Mouse (Mus musculus) B cell, adult 2 months (primary cell): Measurements from ENCODE around the gene Adarb2.

Source experiments
- DNase-seq, 2 experiments: peaks; one replicate each; pipeline ENCODE4 v3.0.0; 2022

Adarb2 gene

GRCm38 (mm10) chr13:8493363-8493762 is 290.7 kb downstream of the Adarb2 start:
- DNase-seq: no peak

GRCm38 (mm10) chr13:8499551-8499950 is 296.9 kb downstream of the Adarb2 start:
- no peak for DNase-seq

- no peak for DNase-seq
These were observed 308.6 kb downstream of the Adarb2 start for GRCm38 (mm10) chr13:8511069-8511817.

GRCm38 (mm10) chr13:8515979-8516715 is 313.5 kb downstream of the Adarb2 start:
- no peak for DNase-seq

GRCm38 (mm10) chr13:8519204-8519603 is 316.5 kb downstream of the Adarb2 start:
- no peak for DNase-seq

GRCm38 (mm10) chr13:8525748-8526631 is 323.3 kb downstream of the Adarb2 start:
- no peak for DNase-seq

- DNase-seq: no peak
These were observed 331.8 kb downstream of the Adarb2 start for GRCm38 (mm10) chr13:8534265-8535113.

GRCm38 (mm10) chr13:8538481-8538880 is 335.8 kb downstream of the Adarb2 start:
- no peak for DNase-seq

- no peak for DNase-seq
These were observed 336.2 kb downstream of the Adarb2 start for GRCm38 (mm10) chr13:8538896-8539295.

GRCm38 (mm10) chr13:8542684-8543083 is 340.0 kb downstream of the Adarb2 start:
- DNase-seq: no peak

GRCm38 (mm10) chr13:8552242-8552641 is 349.6 kb downstream of the Adarb2 start:
- no peak for DNase-seq

- no peak for DNase-seq
These were observed 355.1 kb downstream of the Adarb2 start for GRCm38 (mm10) chr13:8557784-8558183.

GRCm38 (mm10) chr13:8560485-8560884 is 357.8 kb downstream of the Adarb2 start:
- DNase-seq: no peak

GRCm38 (mm10) chr13:8563161-8563560 is 360.5 kb downstream of the Adarb2 start:
- no peak for DNase-seq

- DNase-seq: no peak
These were observed 364.7 kb downstream of the Adarb2 start for GRCm38 (mm10) chr13:8567111-8568026.

GRCm38 (mm10) chr13:8570269-8570668 is 367.6 kb downstream of the Adarb2 start:
- no peak for DNase-seq

- DNase-seq: no peak
These were observed 371.2 kb downstream of the Adarb2 start for GRCm38 (mm10) chr13:8573908-8574307.

- no peak for DNase-seq
These were observed 381.8 kb downstream of the Adarb2 start for GRCm38 (mm10) chr13:8584257-8585005.

- DNase-seq: no peak
These were observed 384.8 kb downstream of the Adarb2 start for GRCm38 (mm10) chr13:8587447-8587846.

GRCm38 (mm10) chr13:8590460-8590859 is 387.8 kb downstream of the Adarb2 start:
- DNase-seq: no peak
